Mouse (Mus musculus) lung, adult 2 months (tissue): ENCODE measurements around the gene Rab1b. TPM values are rescaled to one million over a fixed set of nuclear protein-coding genes. Genes with fewer than 3 reads are reported as not detected.

Experiments
- DNase-seq: peaks from one replicate; pipeline ENCODE4 v3.0.0; 2022
- H3K4me1 ChIP-seq: fragments of 200-500 bp; 2 replicates; pipeline ENCODE4 v1.6.1; 2011; ENCODE audit warnings: low read length; ENCODE audit not compliant: control insufficient read depth, insufficient read depth
- H3K4me3 ChIP-seq: fragments of 200-500 bp; replicated peaks from 2 replicates; pipeline ENCODE3; 2011; ENCODE audit warnings: low read depth, mild to moderate bottlenecking, control low read depth, low read length; ENCODE audit errors: extremely low read depth
- CTCF ChIP-seq: fragments of 200-500 bp; IDR thresholded peaks from 2 replicates; pipeline ENCODE4 v1.5.1; 2011; ENCODE audit warnings: mild to moderate bottlenecking, low read length, control low read depth; ENCODE audit not compliant: insufficient read depth
- POLR2A ChIP-seq: fragments of 200-500 bp; IDR thresholded peaks from 2 replicates; pipeline ENCODE4 v1.6.1; 2011; ENCODE audit warnings: low read depth, mild to moderate bottlenecking, control low read depth, low read length, borderline replicate concordance; ENCODE audit errors: extremely low read depth
- WGBS: fragments of 180-500 bp; shearing (Covaris S2); methylation state at CpG from one replicate; pipeline ENCODE4 v1.1.7; 2018; 5-methylcytosine and 5-hydroxymethylcytosine counted together
- polyA plus RNA-seq: library from polyadenylated mRNA; depleted of rRNA; stranded (reverse); fragments of >200 nt; gene quantifications from 2 replicates; pipeline ENCODE4 v1.2.3, GENCODE M21; 2012

Rab1b gene
- polyA plus RNA-seq, 1 experiment = 213 TPM

- no peak for DNase-seq
- 69% methylated on average over 10 of the region's 10 CpGs for WGBS
- H3K4me1 ChIP-seq = no peaks in the 10 kb centered on the region
- H3K4me3 ChIP-seq = no peak overlapping the region
- TF ChIP-seq CTCF (no peak), POLR2A (no peak)
Observed at GRCm38 (mm10) chr19:5122492-5122891, 15.6 kb upstream of the Rab1b start.

GRCm38 (mm10) chr19:5118384-5118698, 11.5 kb upstream of the Rab1b start, which contains the start of gene Klc2:
TSS of gene Klc2 (minus strand) at chr19:5118560.
- WGBS = 2% methylated on average over 18 of the region's 18 CpGs
- Histone ChIP-seq H3K4me1 (peaks cover 3% of the 10 kb centered on the region; the same call in 1 of the 2 replicates), H3K4me3 (peak within 1 kb of the TSS; percentile 79)
- TF ChIP-seq CTCF (no peak), POLR2A (no peak)
- no peak for DNase-seq

GRCm38 (mm10) chr19:5117494-5118383, 10.9 kb upstream of the Rab1b start:
- Histone ChIP-seq H3K4me1 (peaks cover 3% of the 10 kb centered on the region; the same call in 1 of the 2 replicates), H3K4me3 (peak overlapping the region; percentile 79)
- under 1% methylated on average over 83 of the region's 83 CpGs for WGBS
- peak; percentile 88 for DNase-seq
- TF ChIP-seq POLR2A (0 out of 2 replicates have a peak, but pooled peaks have one; percentile 32), CTCF (peak; percentile 61)

- TF ChIP-seq POLR2A (no peak), CTCF (no peak)
- 93% methylated on average over 7 of the region's 7 CpGs for WGBS
- no peak for DNase-seq
- Histone ChIP-seq H3K4me3 (no peak overlapping the region), H3K4me1 (peaks cover 3% of the 10 kb centered on the region; the same call in 1 of the 2 replicates)
Observed at GRCm38 (mm10) chr19:5113783-5114182, 6.9 kb upstream of the Rab1b start.

GRCm38 (mm10) chr19:5109659-5110453, 3.0 kb upstream of the Rab1b start:
- DNase-seq = no peak
- TF ChIP-seq CTCF = no peak
- no peak for TF ChIP-seq POLR2A
- WGBS = 75% methylated on average over 19 of the region's 19 CpGs
- peaks cover 6% of the 10 kb centered on the region for H3K4me1 ChIP-seq
- no peak overlapping the region for H3K4me3 ChIP-seq

- 54% methylated on average over 4 of the region's 4 CpGs for WGBS
- no peak for DNase-seq
Observed at GRCm38 (mm10) chr19:5108702-5109101, 1.8 kb upstream of the Rab1b start.

GRCm38 (mm10) chr19:5108271-5108575, 1.4 kb upstream of the Rab1b start:
- TF ChIP-seq POLR2A (no peak), CTCF (peak; percentile 26; the same call in 1 of the 2 replicates)
- no peak overlapping the region for H3K4me3 ChIP-seq
- H3K4me1 ChIP-seq = peaks cover 6% of the 10 kb centered on the region
- 21% methylated on average over 5 of the region's 5 CpGs for WGBS
- no peak for DNase-seq

More at GRCm38 (mm10) chr19:5108702-5109101, 1.8 kb upstream of the Rab1b start:
- TF ChIP-seq POLR2A = no peak
- no peak for TF ChIP-seq CTCF
- no peak overlapping the region for H3K4me3 ChIP-seq
- peaks cover 6% of the 10 kb centered on the region for H3K4me1 ChIP-seq

GRCm38 (mm10) chr19:5107556-5108270, 841 bp upstream of the Rab1b start:
- H3K4me3 ChIP-seq = no peak overlapping the region
- TF ChIP-seq POLR2A (no peak), CTCF (no peak)
- WGBS = 73% methylated on average over 18 of the region's 18 CpGs
- peaks cover 6% of the 10 kb centered on the region for H3K4me1 ChIP-seq
- DNase-seq = no peak

GRCm38 (mm10) chr19:5106074-5106473, 798 bp downstream of the Rab1b start:
- no peak for DNase-seq
- TF ChIP-seq POLR2A (no peak), CTCF (no peak)
- WGBS = under 1% methylated on average over 9 of the region's 9 CpGs
- peaks cover 6% of the 10 kb centered on the region for H3K4me1 ChIP-seq
- peak overlapping the region; percentile 99 for H3K4me3 ChIP-seq
